Mouse (Mus musculus): ENCODE results near the gene Tmed6. TPM values are rescaled to one million over a fixed set of nuclear protein-coding genes. Genes with fewer than 3 reads are reported as not detected.
"Not testable (repeated sequence)": the region's sequence is repeated elsewhere in the genome, so short reads cannot be mapped to it uniquely, and the experiment has no call there.

Tmed6 gene
- not detected for total RNA-seq (2021)
- long read RNA-seq, experiment 1 = 0 reads
- long read RNA-seq, experiment 2 = 0 reads

- no peak for DNase-seq
- intact Hi-C loops (cut with DNase I) = no loop called here
Observed at GRCm38 (mm10) chr8:107065511-107066496, at the start of gene Tmed6. Tmed6 (minus strand) TSS chr8:107065644.

GRCm38 (mm10) chr8:107115008-107115320 lies 49.5 kb upstream of the Tmed6 start:
- intact Hi-C loops (cut with DNase I) = loop anchor here (5.0 kb wide), 1 partner anchor 52 kb away; no protein-coding TSS in a partner anchor
- DNase-seq = no peak

- intact Hi-C loops (cut with DNase I) = loop anchor here (5.0 kb wide), 2 partner anchors 53 to 88 kb away; no protein-coding TSS in a partner anchor
- DNase-seq = no peak
Observed at GRCm38 (mm10) chr8:107114150-107115007, 48.9 kb upstream of the Tmed6 start.

GRCm38 (mm10) chr8:107113209-107113608 lies 47.8 kb upstream of the Tmed6 start:
- no peak for DNase-seq
- intact Hi-C loops (cut with DNase I) = loop anchor here (5.0 kb wide), 1 partner anchor 89 kb away; no protein-coding TSS in a partner anchor

- intact Hi-C loops (cut with DNase I) = loop anchor here (2.0 to 5.0 kb wide), 2 partner anchors 91 to 207 kb away; no protein-coding TSS in a partner anchor
Observed at GRCm38 (mm10) chr8:107111340-107112105, 46.1 kb upstream of the Tmed6 start.

GRCm38 (mm10) chr8:107110629-107111330 lies 45.3 kb upstream of the Tmed6 start:
- no peak for DNase-seq
- intact Hi-C loops (cut with DNase I) = loop anchor here (2.0 to 5.0 kb wide), 2 partner anchors 92 to 208 kb away; no protein-coding TSS in a partner anchor

More at GRCm38 (mm10) chr8:107111340-107112105, 46.1 kb upstream of the Tmed6 start:
- no peak for DNase-seq

GRCm38 (mm10) chr8:107109816-107110435 lies 44.5 kb upstream of the Tmed6 start:
- DNase-seq = no peak
- intact Hi-C loops (cut with DNase I) = loop anchor here (2.0 to 10.0 kb wide), 3 partner anchors 92 to 315 kb away; partner anchors contain the start of gene Nob1

GRCm38 (mm10) chr8:107108978-107109720 lies 43.7 kb upstream of the Tmed6 start:
- no peak for DNase-seq
- intact Hi-C loops (cut with DNase I) = loop anchor here (10.0 kb wide), 1 partner anchor 316 kb away; the partner anchor contains the start of gene Nob1

- intact Hi-C loops (cut with DNase I) = loop anchor here (10.0 kb wide), 1 partner anchor 317 kb away; the partner anchor contains the start of gene Nob1
Observed at GRCm38 (mm10) chr8:107108089-107108488, 42.6 kb upstream of the Tmed6 start.

GRCm38 (mm10) chr8:107104547-107104946 lies 39.1 kb upstream of the Tmed6 start:
- DNase-seq = peak; percentile 47 to 61
- intact Hi-C loops (cut with DNase I) = loop anchor here (2.0 to 10.0 kb wide), 2 partner anchors 220 to 320 kb away; partner anchors contain the start of gene Nob1

More at GRCm38 (mm10) chr8:107108089-107108488, 42.6 kb upstream of the Tmed6 start:
- DNase-seq = not testable (repeated sequence)

GRCm38 (mm10) chr8:107100635-107101034 lies 35.2 kb upstream of the Tmed6 start:
- no peak for DNase-seq
- intact Hi-C loops (cut with DNase I) = loop anchor here (10.0 kb wide), 1 partner anchor 324 kb away; the partner anchor contains the start of gene Nob1

GRCm38 (mm10) chr8:107096366-107097036 lies 31.1 kb upstream of the Tmed6 start, which contains the start of gene Terf2:
Terf2 (minus strand) TSS chr8:107096547.
- intact Hi-C loops (cut with DNase I) = no loop called here
- peak; percentile 87 to 93 for DNase-seq

GRCm38 (mm10) chr8:107095717-107096365 lies 30.4 kb upstream of the Tmed6 start:
- intact Hi-C loops (cut with DNase I) = no loop called here
- no peak for DNase-seq

- intact Hi-C loops (cut with DNase I) = no loop called here
Observed at GRCm38 (mm10) chr8:107090531-107090930, 25.1 kb upstream of the Tmed6 start.

GRCm38 (mm10) chr8:107088526-107089063 lies 23.2 kb upstream of the Tmed6 start:
- intact Hi-C loops (cut with DNase I) = no loop called here
- DNase-seq = no peak

More at GRCm38 (mm10) chr8:107090531-107090930, 25.1 kb upstream of the Tmed6 start:
- no peak for DNase-seq

GRCm38 (mm10) chr8:107086018-107086417 lies 20.6 kb upstream of the Tmed6 start:
- no peak for DNase-seq
- intact Hi-C loops (cut with DNase I) = no loop called here
